Mouse (Mus musculus): ENCODE measurements around the gene Ibtk.
"Not testable (repeated sequence)": the region's sequence is repeated elsewhere in the genome, so short reads cannot be mapped to it uniquely, and the experiment has no call there.

Ibtk gene

DNA sequence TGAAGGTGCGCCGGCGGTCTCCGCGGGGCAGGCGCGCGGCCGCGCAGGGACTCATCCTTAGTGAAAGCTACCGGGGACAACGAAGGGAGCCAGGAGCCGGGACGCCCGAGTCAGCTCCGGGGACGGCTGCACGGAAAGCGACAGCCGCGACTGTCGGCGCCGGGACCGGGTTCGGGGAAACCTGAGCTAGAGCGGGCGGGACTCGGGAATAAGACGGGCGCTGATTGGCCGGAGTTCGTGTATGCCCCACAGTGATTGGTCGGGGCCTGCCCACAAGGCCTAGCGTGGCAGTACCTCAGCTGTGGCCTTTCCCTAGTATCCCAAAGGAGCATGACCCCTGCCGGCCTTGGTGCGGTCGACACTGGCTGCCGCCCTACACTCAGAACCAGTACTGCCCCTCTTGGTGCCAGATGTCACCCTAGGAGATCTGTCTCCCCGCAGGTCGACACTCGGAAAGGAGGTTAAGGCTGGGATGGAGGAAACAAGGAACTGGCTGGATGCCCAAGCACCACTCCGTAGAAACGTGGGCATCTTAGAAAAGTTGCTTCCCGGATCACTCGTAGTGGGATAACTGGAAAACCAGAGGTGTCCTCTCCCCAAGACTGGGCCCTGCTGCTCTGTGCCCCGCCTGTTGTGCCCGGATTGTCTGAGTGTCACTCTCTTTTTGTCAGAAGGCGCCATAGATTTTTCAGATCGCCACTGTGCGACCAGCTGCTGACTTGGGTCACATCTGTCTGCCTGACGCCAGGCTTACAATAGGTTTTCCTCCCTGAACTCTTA is at the start of gene Ibtk:
TSS of gene Ibtk (minus strand) at position 193 of the 780 bp plus-strand sequence.
- DNase-seq (ENCODE audit: low spot score) = peak; percentile 95

- not testable (repeated sequence) for DNase-seq (ENCODE audit: low spot score)
Measured at GRCm38 (mm10) chr9:85791521-85791920, 42.4 kb upstream of the Ibtk start.

DNA sequence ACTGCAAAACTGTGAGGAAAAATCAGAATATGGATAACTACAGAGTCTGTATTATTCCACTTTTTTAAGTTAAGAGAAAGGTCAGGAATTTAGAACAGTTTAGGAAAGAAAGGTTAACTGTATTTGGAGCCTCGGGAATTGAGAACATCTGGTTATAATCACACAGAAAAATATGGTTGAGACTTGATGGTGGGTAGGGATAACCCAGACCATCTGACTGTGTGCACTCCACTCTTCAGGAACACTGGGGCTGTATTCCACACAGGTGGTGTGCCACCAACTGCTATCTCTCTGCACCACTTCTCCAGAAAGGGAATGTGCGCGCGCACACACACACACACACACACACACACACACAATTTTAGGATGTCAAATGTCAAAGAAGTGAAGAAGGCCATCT is 31.1 kb upstream of the Ibtk start:
- no peak for DNase-seq (ENCODE audit: low spot score)

GRCm38 (mm10) chr9:85779458-85779857 is 30.3 kb upstream of the Ibtk start:
- peak; percentile 66 for DNase-seq (ENCODE audit: low spot score)

GRCm38 (mm10) chr9:85777544-85777943 is 28.4 kb upstream of the Ibtk start:
- DNase-seq (ENCODE audit: low spot score) = no peak

DNA sequence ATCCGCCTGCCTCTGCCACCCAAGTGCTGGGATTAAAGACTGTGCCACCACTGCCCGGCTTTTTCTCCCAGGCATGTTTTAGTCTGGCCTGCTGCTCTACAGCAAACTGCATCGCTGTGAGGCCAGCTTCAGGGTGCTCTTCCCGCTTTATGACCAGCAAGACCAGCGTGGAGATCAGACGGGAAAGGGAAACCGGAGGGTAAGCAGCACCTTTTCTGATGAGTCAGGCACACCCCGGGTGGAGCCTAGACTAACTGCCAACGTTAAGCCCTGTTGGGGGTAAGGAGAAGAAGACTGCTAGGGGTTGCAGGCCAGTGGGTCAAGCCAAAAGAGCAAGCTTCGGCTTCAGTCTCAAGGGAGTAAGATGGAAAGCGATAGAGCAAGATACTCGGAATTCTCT is 23.1 kb upstream of the Ibtk start:
- DNase-seq (ENCODE audit: low spot score) = no peak

GRCm38 (mm10) chr9:85771454-85771853 is 22.3 kb upstream of the Ibtk start:
- DNase-seq (ENCODE audit: low spot score) = no peak

GRCm38 (mm10) chr9:85770369-85770768 is 21.2 kb upstream of the Ibtk start:
- no peak for DNase-seq (ENCODE audit: low spot score)

DNA sequence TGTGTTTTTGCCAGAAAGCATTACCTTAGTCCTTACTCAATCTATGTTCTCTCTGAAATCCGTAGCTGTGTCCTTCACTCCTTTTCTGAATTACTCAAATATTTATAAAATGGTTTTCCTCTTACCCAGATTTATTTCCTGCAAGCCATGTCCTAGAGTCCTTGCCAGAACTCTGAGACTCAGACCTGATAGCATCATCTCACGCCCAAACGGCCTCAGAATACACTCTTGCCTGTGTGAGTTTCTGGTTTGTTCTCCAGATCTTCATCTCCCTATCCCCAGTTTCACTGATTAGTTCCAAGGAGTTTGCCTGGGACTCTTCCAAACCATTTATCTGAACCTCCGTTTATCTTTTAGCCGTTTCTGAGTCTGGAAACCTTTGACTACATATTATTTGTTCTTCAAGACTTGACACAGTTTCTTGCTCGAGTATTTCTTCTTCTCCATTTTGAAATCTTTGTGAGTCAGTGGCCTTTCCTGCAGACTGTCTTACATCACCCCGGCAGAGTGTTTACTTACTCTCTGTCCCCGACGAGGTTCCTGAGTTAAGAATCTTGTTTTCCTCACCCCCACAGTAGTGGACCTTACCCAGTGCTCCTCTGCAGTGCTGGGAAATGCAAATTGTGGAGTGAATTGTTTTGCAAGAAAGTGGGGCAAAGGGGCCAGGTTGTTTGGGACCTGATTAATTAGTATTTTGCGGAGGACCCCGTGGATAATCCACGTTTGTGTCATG is 20.1 kb upstream of the Ibtk start:
- no peak for DNase-seq (ENCODE audit: low spot score)

DNA sequence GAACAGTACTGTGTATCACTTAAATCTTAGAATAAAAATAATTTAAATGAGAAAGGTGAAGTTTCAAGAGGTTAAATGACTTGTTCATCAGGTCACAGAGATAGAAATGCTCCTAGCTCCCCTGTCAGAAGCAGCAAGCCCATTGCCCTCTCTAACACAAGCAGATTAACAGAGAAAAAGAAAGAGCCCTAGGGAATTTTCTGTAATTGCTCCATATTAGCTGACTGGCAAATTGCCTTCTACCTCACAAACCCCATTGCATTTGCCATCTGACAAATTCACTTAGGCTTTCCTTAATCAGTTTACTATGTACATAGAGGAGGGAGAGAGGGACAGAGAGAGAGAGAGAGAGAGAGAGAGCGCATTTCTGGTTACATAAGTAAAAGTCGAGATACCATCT is 18.1 kb upstream of the Ibtk start:
- DNase-seq (ENCODE audit: low spot score) = no peak

- no peak for DNase-seq (ENCODE audit: low spot score)
Measured at GRCm38 (mm10) chr9:85762476-85762875, 13.3 kb upstream of the Ibtk start.

DNA sequence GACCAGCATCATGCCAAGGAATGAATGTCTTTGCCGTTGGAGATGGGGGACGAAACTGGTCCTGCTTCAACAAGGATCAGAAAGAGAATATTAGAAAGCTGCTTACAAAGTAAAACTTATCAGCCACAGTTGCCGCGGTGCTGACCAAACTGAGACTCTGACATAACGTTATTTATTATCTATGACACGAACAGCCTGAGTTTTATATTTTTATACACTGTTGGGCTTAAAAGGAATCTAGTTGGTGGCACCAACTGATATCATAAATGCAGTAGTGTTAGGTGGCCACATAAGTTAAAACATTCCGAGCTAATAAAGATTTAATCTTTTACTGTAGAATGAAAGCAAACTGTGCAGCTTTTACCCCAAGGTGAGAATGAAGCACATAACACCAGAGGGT is 1.7 kb upstream of the Ibtk start:
- no peak for DNase-seq (ENCODE audit: low spot score)

- DNase-seq (ENCODE audit: low spot score) = peak; percentile 31
Measured at GRCm38 (mm10) chr9:85749922-85750509, 882 bp upstream of the Ibtk start.

DNA sequence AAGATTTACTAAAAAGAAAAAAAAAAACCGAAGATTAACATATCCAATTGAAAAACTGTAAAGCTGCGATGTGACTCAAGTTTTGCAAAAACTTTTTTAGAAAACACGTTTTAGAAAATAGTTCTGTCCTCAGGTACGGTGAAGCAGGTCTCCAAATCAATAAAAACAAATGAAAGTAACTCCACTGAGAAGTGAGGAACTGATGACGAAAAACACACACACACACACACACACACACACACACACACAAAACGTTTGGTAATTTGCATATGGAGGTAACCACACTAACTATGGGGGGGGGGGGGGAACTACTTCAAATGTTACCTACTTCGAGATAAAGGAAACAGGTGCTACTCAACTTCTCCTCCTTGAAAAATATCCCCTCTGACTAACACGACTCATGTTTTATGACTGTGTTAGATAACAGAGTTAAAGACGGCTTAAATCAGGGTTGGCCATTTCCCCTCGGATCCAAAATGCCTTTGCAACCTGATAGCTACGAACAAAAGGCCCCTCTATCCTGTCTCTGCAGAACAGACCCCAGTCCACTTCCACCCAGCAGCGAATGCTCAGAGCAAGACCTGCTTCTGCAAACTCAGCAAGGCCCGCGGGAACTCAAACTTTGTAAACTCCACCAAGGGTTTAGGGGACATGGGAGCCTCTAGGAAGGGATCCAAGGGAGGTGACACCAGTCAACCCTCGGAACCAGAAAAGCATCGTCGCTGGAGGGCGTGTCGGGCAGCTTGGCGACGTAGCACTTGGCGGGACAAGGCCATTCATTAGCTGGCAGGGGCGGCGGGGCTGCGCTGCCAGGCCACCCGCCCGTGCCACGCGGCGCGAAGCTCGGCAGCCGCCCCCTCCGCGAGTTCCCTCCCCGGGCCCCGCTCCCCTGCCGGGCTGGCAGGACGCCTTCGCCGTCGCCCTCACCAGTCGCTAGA is 661 bp downstream of the Ibtk start:
- peak; percentile 83 for DNase-seq (ENCODE audit: low spot score)

GRCm38 (mm10) chr9:85745566-85745965 is 3.6 kb downstream of the Ibtk start:
- no peak for DNase-seq (ENCODE audit: low spot score)

DNA sequence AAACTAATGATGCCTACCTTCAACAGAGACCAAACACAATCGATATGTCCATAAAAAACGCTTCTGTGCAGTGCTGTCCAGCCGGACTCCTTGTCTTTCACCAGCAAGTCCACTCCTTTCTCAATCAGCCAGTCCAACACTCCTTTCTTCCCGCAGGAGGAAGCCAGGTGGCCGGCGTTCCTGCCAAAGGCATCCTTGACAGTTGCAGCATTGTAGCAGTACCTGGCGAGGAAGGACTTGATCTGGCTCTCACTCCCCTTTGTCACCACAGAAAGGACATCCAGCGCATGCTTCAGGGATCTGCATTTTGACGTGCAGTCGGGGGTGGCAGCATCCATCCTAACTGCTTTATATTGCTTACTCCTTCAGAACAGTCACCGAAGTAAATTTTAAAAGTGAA is 5.8 kb downstream of the Ibtk start:
- no peak for DNase-seq (ENCODE audit: low spot score)

- no peak for DNase-seq (ENCODE audit: low spot score)
Measured at GRCm38 (mm10) chr9:85742107-85742506, 7.0 kb downstream of the Ibtk start.

DNA sequence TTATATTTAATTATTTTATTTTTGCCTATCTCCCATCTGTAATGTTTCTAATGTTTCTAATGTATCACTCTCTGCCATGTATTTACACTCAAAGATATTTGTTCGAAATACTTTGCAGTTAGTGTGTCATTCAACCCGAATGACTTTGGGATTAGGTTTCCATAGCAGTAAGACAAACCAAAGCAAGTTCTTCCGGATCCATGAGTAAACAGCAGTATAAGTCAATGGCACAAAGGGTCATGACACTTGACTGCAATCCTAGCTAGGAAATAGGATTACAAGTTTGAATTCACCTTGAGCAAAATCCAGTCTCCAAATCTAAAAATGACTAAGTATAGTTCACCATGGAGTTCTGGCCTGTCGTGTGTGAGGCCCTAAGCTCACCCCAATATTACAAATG is 9.9 kb downstream of the Ibtk start:
- DNase-seq (ENCODE audit: low spot score) = no peak

DNA sequence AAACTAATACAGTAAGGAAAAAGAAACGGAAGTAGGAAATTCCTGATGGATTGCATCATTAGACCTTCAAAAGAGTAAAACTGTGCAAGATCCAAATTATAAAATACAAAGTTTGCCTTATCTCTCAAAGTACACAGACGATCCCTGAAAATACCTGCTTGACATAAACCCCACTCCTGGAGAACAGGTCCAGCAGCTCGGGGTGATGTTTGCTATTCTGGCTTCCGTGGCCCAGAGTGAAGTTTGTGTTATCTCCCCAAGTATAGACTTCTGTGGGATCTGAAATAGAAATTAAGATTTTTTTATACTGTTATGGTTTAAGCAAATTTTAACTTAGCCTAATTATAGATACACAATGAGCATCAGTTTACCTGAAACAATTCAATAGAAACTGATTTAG is 14.3 kb downstream of the Ibtk start:
- no peak for DNase-seq (ENCODE audit: low spot score)

GRCm38 (mm10) chr9:85724078-85724477 is 25.1 kb downstream of the Ibtk start:
- DNase-seq (ENCODE audit: low spot score) = no peak

GRCm38 (mm10) chr9:85717336-85717735 is 31.8 kb downstream of the Ibtk start:
- DNase-seq (ENCODE audit: low spot score) = no peak

DNA sequence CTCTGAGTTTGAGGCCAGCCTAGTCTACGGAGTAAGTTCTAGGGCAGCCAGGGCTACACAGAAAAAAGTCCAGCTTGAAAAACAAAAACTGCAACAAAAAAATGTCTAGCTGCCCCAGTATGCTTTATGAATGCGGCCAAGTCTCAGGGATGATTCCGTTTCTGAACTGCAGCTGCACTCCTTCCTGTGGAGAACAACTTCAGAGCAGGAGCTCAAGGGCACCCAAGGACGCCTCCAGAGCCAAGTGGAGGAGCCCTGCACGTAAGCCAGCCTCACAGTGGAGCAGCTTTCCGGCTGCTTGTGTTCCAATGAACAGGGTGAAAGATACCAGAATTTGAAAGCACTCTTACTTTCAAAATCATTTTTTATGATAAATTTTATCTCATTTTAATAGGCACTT is 41.8 kb downstream of the Ibtk start:
- DNase-seq (ENCODE audit: low spot score) = no peak
